Mouse (Mus musculus): Measurements from ENCODE around the gene Cnpy2.

Gene Cnpy2

GRCm38 (mm10) chr10:128368402-128369217 lies 46.4 kb downstream of the Cnpy2 start, which contains the start of gene Coq10a:
Gene Coq10a (minus strand): TSS chr10:128368997.
- DNase-seq (ENCODE audit: low spot score in 2 of 2) = peak; percentile 93 to 95

- DNase-seq (ENCODE audit: low spot score in 2 of 2) = no peak
Observed at GRCm38 (mm10) chr10:128369218-128369543, 46.9 kb downstream of the Cnpy2 start.

- DNase-seq (ENCODE audit: low spot score in 2 of 2) = no peak
Observed at GRCm38 (mm10) chr10:128369599-128369998, 47.3 kb downstream of the Cnpy2 start.

- DNase-seq (ENCODE audit: low spot score in 2 of 2) = no peak
Observed at GRCm38 (mm10) chr10:128370021-128370420, 47.8 kb downstream of the Cnpy2 start.

GRCm38 (mm10) chr10:128370601-128371000 lies 48.3 kb downstream of the Cnpy2 start:
- no peak for DNase-seq (ENCODE audit: low spot score in 2 of 2)

GRCm38 (mm10) chr10:128372142-128372541 lies 49.9 kb downstream of the Cnpy2 start:
- no peak for DNase-seq (ENCODE audit: low spot score in 2 of 2)

GRCm38 (mm10) chr10:128372989-128373748 lies 50.9 kb downstream of the Cnpy2 start:
- no peak for DNase-seq (ENCODE audit: low spot score in 2 of 2)

GRCm38 (mm10) chr10:128374393-128374792 lies 52.1 kb downstream of the Cnpy2 start:
- no peak for DNase-seq (ENCODE audit: low spot score in 2 of 2)

GRCm38 (mm10) chr10:128376099-128376454 lies 53.8 kb downstream of the Cnpy2 start:
- no peak for DNase-seq (ENCODE audit: low spot score in 2 of 2)

- peak in 1 of 2 experiments; percentile 70 for DNase-seq (ENCODE audit: low spot score in 2 of 2)
Observed at GRCm38 (mm10) chr10:128376455-128377211, 54.4 kb downstream of the Cnpy2 start, which contains the start of gene Ankrd52. Gene Ankrd52 (plus strand): TSS chr10:128377115.
